8 mouse cellular contexts compared by ENCODE assay signal in genomic region chr9:31281663-31282015, GRCm38 (mm10). TPM values are rescaled to one million over a fixed set of nuclear protein-coding genes. Genes with fewer than 3 reads are reported as not detected.
DNase-seq lines count a peak whose midpoint lies in the region; ATAC-seq lines count a peak whose summit lies in the region.

No protein-coding gene starts in this region.

- 10% methylated on average over 11 of the region's 11 CpGs for WGBS in heart, embryonic 10.5 days
- whole genome bisulfite sequencing in forebrain, embryonic 15.5 days = under 1% methylated on average over 11 of the region's 11 CpGs
- WGBS in limb, embryonic 11.5 days = 6% methylated on average over 11 of the region's 11 CpGs
- WGBS in midbrain, embryonic 14.5 days = 3% methylated on average over 11 of the region's 11 CpGs

- no peaks in the 10 kb centered on the region for H3K9me3 ChIP-seq in heart, embryonic 10.5 days
- no peaks in the 10 kb centered on the region for H3K9me3 ChIP-seq in forebrain, embryonic 15.5 days
- H3K9me3 ChIP-seq in limb, embryonic 11.5 days (ENCODE audit: control insufficient read depth, low read length) = no peaks in the 10 kb centered on the region
- no peaks in the 10 kb centered on the region for H3K9me3 ChIP-seq in midbrain, embryonic 14.5 days (ENCODE audit: control insufficient read depth, low read length)

- H3K4me3 ChIP-seq in heart, embryonic 10.5 days = peak overlapping the region; percentile 94
- peak overlapping the region; percentile 96 for H3K4me3 ChIP-seq in forebrain, embryonic 15.5 days
- peak overlapping the region; percentile 57 for H3K4me3 ChIP-seq in limb, embryonic 11.5 days (ENCODE audit: low read depth, low read length)
- peak overlapping the region; percentile 74 for H3K4me3 ChIP-seq in midbrain, embryonic 14.5 days (replicated peaks; ENCODE audit: low read depth, low read length)

- 0 out of 2 replicates have a peak, but pooled peaks cover 5% of the 10 kb centered on the region for H3K36me3 ChIP-seq in heart, embryonic 10.5 days
- no peaks in the 10 kb centered on the region for H3K36me3 ChIP-seq in forebrain, embryonic 15.5 days
- no peaks in the 10 kb centered on the region for H3K36me3 ChIP-seq in limb, embryonic 11.5 days (ENCODE audit: control insufficient read depth, insufficient read depth, low read length)
- no peaks in the 10 kb centered on the region for H3K36me3 ChIP-seq in midbrain, embryonic 14.5 days (ENCODE audit: control insufficient read depth, insufficient read depth, low read length)

- peaks cover 17% of the 10 kb centered on the region for H3K4me1 ChIP-seq in heart, embryonic 10.5 days
- H3K4me1 ChIP-seq in forebrain, embryonic 15.5 days = peaks cover 30% of the 10 kb centered on the region
- H3K4me1 ChIP-seq in limb, embryonic 11.5 days (ENCODE audit: control insufficient read depth, insufficient read depth, low read length) = peaks cover 5% of the 10 kb centered on the region; the same call in 1 of the 2 replicates
- H3K4me1 ChIP-seq in midbrain, embryonic 14.5 days (ENCODE audit: control insufficient read depth, insufficient read depth, low read length) = peaks cover 14% of the 10 kb centered on the region

- H3K4me2 ChIP-seq in forebrain, embryonic 15.5 days (replicated peaks) = peak overlapping the region; percentile 81
- H3K4me2 ChIP-seq in limb, embryonic 11.5 days (ENCODE audit: low read depth, severe bottlenecking) = peak overlapping the region; percentile 77
- H3K4me2 ChIP-seq in midbrain, embryonic 14.5 days (ENCODE audit: low read length) = peak overlapping the region; percentile 86

- no peak for ATAC-seq in forebrain, embryonic 15.5 days (replicated peaks)
- no peak for ATAC-seq in limb, embryonic 11.5 days (ENCODE audit: insufficient number of reproducible peaks, low FRiP score, low TSS enrichment, low read depth)
- no peak for ATAC-seq in midbrain, embryonic 14.5 days (ENCODE audit: low FRiP score, low TSS enrichment)

- H3K9ac ChIP-seq in forebrain, embryonic 15.5 days (replicated peaks) = peak overlapping the region; percentile 100
- H3K9ac ChIP-seq in limb, embryonic 11.5 days (ENCODE audit: low read length) = peak overlapping the region; percentile 95
- H3K9ac ChIP-seq in midbrain, embryonic 14.5 days (replicated peaks; ENCODE audit: low read length) = peak overlapping the region; percentile 98

- H3K27me3 ChIP-seq in heart, embryonic 10.5 days (ENCODE audit: insufficient read depth, poor library complexity, severe bottlenecking) = no peaks in the 10 kb centered on the region
- H3K27me3 ChIP-seq in forebrain, embryonic 15.5 days = no peaks in the 10 kb centered on the region
- H3K27me3 ChIP-seq in limb, embryonic 11.5 days (ENCODE audit: control insufficient read depth, insufficient read depth, low read length) = no peaks in the 10 kb centered on the region
- no peaks in the 10 kb centered on the region for H3K27me3 ChIP-seq in midbrain, embryonic 14.5 days (ENCODE audit: control insufficient read depth, insufficient read depth, low read length)

- no peak for DNase-seq in heart, embryonic 10.5 days (ENCODE audit: low spot score)
- no peak for DNase-seq in heart, adult 11 months
- peak; percentile 22 for DNase-seq in T-cell, adult 2 months (ENCODE audit: low spot score)
- peak; percentile 62 for DNase-seq in limb, embryonic 11.5 days (ENCODE audit: low spot score)
- peak; percentile 73 for DNase-seq in midbrain, embryonic 14.5 days
- DNase-seq in thymus, postnatal 25 days = peak; percentile 51
- no peak for DNase-seq in urinary bladder, adult 2 months (ENCODE audit: low spot score)

- H3K27ac ChIP-seq in heart, embryonic 10.5 days = peak overlapping the region; percentile 99
- H3K27ac ChIP-seq in forebrain, embryonic 15.5 days (replicated peaks) = peak overlapping the region; percentile 100
- H3K27ac ChIP-seq in limb, embryonic 11.5 days (replicated peaks; ENCODE audit: low read depth, low read length) = peak overlapping the region; percentile 97
- peak overlapping the region; percentile 100 for H3K27ac ChIP-seq in midbrain, embryonic 14.5 days (replicated peaks; ENCODE audit: low read depth, low read length)

RNA-seq across cellular contexts. Expression of gene Prdm10, which starts 1.3 kb away (rescaled TPM):
- polyA plus RNA-seq in heart, embryonic 10.5 days (2016; fragmentation: Nextera tagmentation; extraction: Ambion mirVana) = 5.3 and 5.6 TPM in 2 replicates
- polyA plus RNA-seq in forebrain, embryonic 15.5 days (2015; fragmentation: Nextera tagmentation; extraction: Ambion mirVana) = 10.2 and 10.4 TPM in 2 replicates
- polyA plus RNA-seq in limb, embryonic 11.5 days (2014; fragmentation: Nextera tagmentation; extraction: Ambion mirVana) = 6.2 and 7.7 TPM in 2 replicates
- 9.1 and 9.7 TPM in 2 replicates for polyA plus RNA-seq in midbrain, embryonic 14.5 days (2014; fragmentation: Nextera tagmentation; extraction: Ambion mirVana)
- 6.7 and 7.4 TPM in 2 replicates for polyA plus RNA-seq in urinary bladder, adult 2 months (2012; rRNA removed)

Comparison
In these comparisons a context has a peak if more than half of its experiments do, and no peak if none do; other contexts are left out.
1. DNase-seq: peak in T-cell, adult 2 months (single experiment), limb, embryonic 11.5 days (single experiment), midbrain, embryonic 14.5 days (single experiment) and thymus, postnatal 25 days (single experiment); none in heart, embryonic 10.5 days (single experiment), heart, adult 11 months (single experiment) and urinary bladder, adult 2 months (single experiment).
2. Peak in every context shown above with its lines, with median percentiles within 50 percentile points of each other: H3K27ac ChIP-seq, H3K4me3 ChIP-seq, H3K4me2 ChIP-seq and H3K9ac ChIP-seq.